Mouse (Mus musculus) brain, embryonic 14.5 days (tissue): Measurements from ENCODE around the gene Gm13088.
"Not testable (repeated sequence)": the region's sequence is repeated elsewhere in the genome, so short reads cannot be mapped to it uniquely, and the experiment has no call there.

Experiments
- CTCF ChIP-seq: fragments of 200-500 bp; IDR thresholded peaks from 2 replicates; pipeline ENCODE4 v1.5.1; 2012; ENCODE audit warnings: inconsistent platforms, mild to moderate bottlenecking, moderate library complexity, borderline replicate concordance; ENCODE audit not compliant: insufficient read depth, insufficient read length; ENCODE audit errors: extremely low read depth
- POLR2A ChIP-seq: fragments of 200-500 bp; IDR thresholded peaks from 2 replicates; pipeline ENCODE4 v1.6.1; 2012; ENCODE audit warnings: mild to moderate bottlenecking, inconsistent platforms, borderline replicate concordance; ENCODE audit not compliant: poor library complexity, insufficient read depth, insufficient read length, severe bottlenecking; ENCODE audit errors: extremely low read depth

DNA sequence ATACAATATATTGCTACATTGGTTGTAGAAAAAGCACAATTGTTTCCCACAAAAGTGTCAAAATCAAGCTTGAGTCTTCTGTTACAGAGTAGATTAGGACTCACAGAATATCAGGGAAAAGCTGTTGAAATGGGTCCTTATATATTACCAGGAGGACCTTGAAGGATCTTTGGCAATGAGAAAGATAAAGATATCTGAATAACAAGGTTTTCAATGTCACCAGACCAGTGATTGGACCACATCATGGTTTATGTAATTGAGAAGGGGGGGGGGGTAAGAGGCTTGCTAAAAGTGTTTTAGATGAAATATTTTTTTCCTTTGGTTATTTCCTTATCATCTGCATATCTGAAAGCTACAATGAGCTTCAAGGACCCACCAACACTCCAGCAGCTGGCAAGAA lies 42.3 kb downstream of the Gm13088 start, which contains the start of gene Gm13083:
- not testable (repeated sequence) for TF ChIP-seq CTCF, POLR2A
